Mouse (Mus musculus) stomach, embryonic 15.5 days (tissue): ENCODE results near the gene Rsbn1. TPM values are rescaled to one million over a fixed set of nuclear protein-coding genes. Genes with fewer than 3 reads are reported as not detected.

Source experiments
- ATAC-seq: fragments of 200-750 bp; cut with Nextera tagmentation; 2 replicates; pipeline ENCODE4 v1.8.0; 2017; ENCODE audit warnings: low read depth, moderate number of reproducible peaks, moderate TSS enrichment; ENCODE audit not compliant: insufficient read depth, low FRiP score
- H3K27ac ChIP-seq: fragments of 300-500 bp; sonication (generic); 2 replicates; pipeline ENCODE4 v1.5.1; 2015; ENCODE audit warnings: mild to moderate bottlenecking, inconsistent platforms
- H3K27me3 ChIP-seq: fragments of 300-500 bp; sonication (generic); replicated peaks from 2 replicates; pipeline ENCODE4 v1.6.1; 2015; ENCODE audit warnings: inconsistent platforms
- H3K36me3 ChIP-seq: fragments of 300-500 bp; sonication (generic); 2 replicates; pipeline ENCODE4 v1.6.1; 2015; ENCODE audit warnings: inconsistent platforms
- H3K4me1 ChIP-seq: fragments of 300-500 bp; sonication (generic); 2 replicates; pipeline ENCODE4 v1.6.1; 2015; ENCODE audit warnings: inconsistent platforms
- H3K4me2 ChIP-seq: fragments of 300-500 bp; sonication (generic); 2 replicates; pipeline ENCODE4 v1.6.1; 2015; ENCODE audit warnings: mild to moderate bottlenecking, inconsistent platforms
- H3K4me3 ChIP-seq: fragments of 300-500 bp; sonication (generic); replicated peaks from 2 replicates; pipeline ENCODE4 v1.5.1; 2015; ENCODE audit warnings: inconsistent platforms
- H3K9ac ChIP-seq: fragments of 300-500 bp; sonication (generic); 2 replicates; pipeline ENCODE4 v1.6.1; 2015; ENCODE audit warnings: inconsistent platforms
- H3K9me3 ChIP-seq: fragments of 300-500 bp; sonication (generic); 2 replicates; pipeline ENCODE4 v1.6.1; 2016; ENCODE audit warnings: inconsistent platforms
- WGBS: fragments of 180-500 bp; shearing (Covaris S2); methylation state at CpG from one replicate; pipeline ENCODE4 v1.1.7; 2015; 5-methylcytosine and 5-hydroxymethylcytosine counted together
- polyA plus RNA-seq: library from polyadenylated mRNA; unstranded; fragments of >200 nt; fragmentation: Nextera tagmentation; extraction: Ambion mirVana; gene quantifications from 2 replicates; pipeline ENCODE4 v1.2.1, GENCODE M21; 2015

The Rsbn1 gene
- polyA plus RNA-seq, 1 experiment from 2014 or later = 11.7 TPM

- Histone ChIP-seq H3K4me3 (no peak overlapping the region), H3K27ac (no peak overlapping the region), H3K4me2 (no peak overlapping the region), H3K4me1 (no peaks in the 10 kb centered on the region), H3K27me3 (no peaks in the 10 kb centered on the region), H3K36me3 (peaks cover 26% of the 10 kb centered on the region), H3K9me3 (no peaks in the 10 kb centered on the region), H3K9ac (no peak overlapping the region)
- WGBS = 85% methylated on average over 8 of the region's 8 CpGs
- ATAC-seq = no peak
These were observed 93.6 kb downstream of the Rsbn1 start for GRCm38 (mm10) chr3:104007479-104007878.

DNA sequence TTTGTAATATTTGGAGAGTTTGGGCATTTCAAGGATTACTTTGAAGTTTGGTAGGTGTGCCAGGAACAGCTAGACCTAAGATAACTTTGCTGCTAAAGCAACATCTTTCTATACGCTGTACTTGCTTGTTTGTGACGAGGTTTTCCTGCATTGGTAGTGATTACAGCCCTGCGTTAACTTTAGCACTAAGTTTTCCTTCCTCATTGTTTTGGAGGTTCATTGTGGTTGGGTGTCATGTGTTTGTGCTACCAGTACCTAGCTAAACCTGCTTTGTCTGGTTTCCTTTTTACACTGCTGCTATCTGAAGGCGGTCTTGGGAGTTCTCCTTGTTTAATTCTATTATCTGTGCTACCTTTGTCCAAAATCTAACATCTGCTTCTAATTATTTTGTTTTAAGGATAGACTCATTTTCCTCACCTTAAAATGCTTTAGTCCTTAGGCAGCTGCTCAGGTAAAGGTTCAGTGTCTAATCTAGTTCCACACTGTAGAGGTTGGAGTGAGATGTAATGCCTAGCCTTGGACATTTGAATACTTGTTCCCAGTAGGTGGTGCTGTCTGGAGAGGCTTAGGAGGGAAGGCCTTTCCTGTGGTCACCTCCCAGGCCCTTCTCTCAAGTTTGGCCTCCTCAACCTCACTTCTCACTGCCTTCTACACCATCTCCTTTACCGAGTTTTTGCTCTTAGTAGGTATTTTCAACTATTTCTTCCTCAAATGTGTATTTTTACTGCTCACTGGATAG, 96.2 kb downstream of the Rsbn1 start:
- Histone ChIP-seq H3K9ac (no peak overlapping the region), H3K9me3 (no peaks in the 10 kb centered on the region), H3K4me3 (no peak overlapping the region), H3K4me2 (no peak overlapping the region), H3K27ac (no peak overlapping the region), H3K36me3 (peaks cover 20% of the 10 kb centered on the region), H3K27me3 (no peaks in the 10 kb centered on the region), H3K4me1 (no peaks in the 10 kb centered on the region)
- ATAC-seq = no peak
- 84% methylated on average over 5 of the region's 5 CpGs for WGBS

DNA sequence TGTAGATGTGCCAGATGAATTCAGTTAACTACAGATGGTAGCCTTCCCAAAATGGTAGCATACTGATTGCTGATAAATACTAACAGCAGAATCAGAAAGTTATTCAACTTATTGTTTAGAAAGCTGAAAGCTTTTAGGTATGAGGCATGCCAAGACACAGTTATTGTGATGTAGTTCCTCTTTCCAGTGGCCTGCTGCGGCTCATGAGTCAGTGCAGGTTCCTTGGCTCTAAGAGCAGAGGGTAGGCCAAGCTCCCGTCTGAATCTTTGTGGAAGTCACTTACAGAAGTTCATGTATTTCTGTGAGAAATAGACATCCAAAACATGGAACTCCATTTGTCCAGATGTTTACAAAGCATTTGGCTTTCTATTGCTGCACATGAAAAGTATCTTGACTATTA, 98.1 kb downstream of the Rsbn1 start:
- Histone ChIP-seq H3K27me3 (no peaks in the 10 kb centered on the region), H3K4me3 (no peak overlapping the region), H3K9ac (no peak overlapping the region), H3K4me2 (no peak overlapping the region), H3K4me1 (no peaks in the 10 kb centered on the region), H3K36me3 (peaks cover 11% of the 10 kb centered on the region; the same call in 1 of the 2 replicates), H3K9me3 (no peaks in the 10 kb centered on the region), H3K27ac (no peak overlapping the region)
- 84% methylated on average over 2 of the region's 2 CpGs for WGBS
- ATAC-seq = no peak

Other genes with a start within 250 kb of the Rsbn1 start
- 49.2 and 52.1 TPM in 2 replicates for gene Olfml3, start 176.1 kb upstream of the Rsbn1 start, polyA plus RNA-seq
- gene Gm10964, start 174.8 kb upstream of the Rsbn1 start, polyA plus RNA-seq = not detected in 2 replicates
- 10.1 and 11.1 TPM in 2 replicates for gene Hipk1, start 122.6 kb upstream of the Rsbn1 start, polyA plus RNA-seq
- gene Dclre1b, start 104.7 kb upstream of the Rsbn1 start, polyA plus RNA-seq = 21.7 and 24.1 TPM in 2 replicates
- gene Ap4b1, start 104.6 kb upstream of the Rsbn1 start, polyA plus RNA-seq = 19.5 and 19.6 TPM in 2 replicates
- 0.19 and 0.68 TPM in 2 replicates for gene Gm43064, start 104.5 kb upstream of the Rsbn1 start, polyA plus RNA-seq
- gene Bcl2l15, start 81.5 kb upstream of the Rsbn1 start, polyA plus RNA-seq = 0.23 and 0.68 TPM in 2 replicates
- gene Ptpn22, start 54.3 kb upstream of the Rsbn1 start, polyA plus RNA-seq = 1.8 TPM in 2 replicates
- 23.6 and 25.3 TPM in 2 replicates for gene Phtf1, start 54.0 kb downstream of the Rsbn1 start, polyA plus RNA-seq